Mouse (Mus musculus): ENCODE measurements around the gene Olfr247. TPM values are rescaled to one million over a fixed set of nuclear protein-coding genes. Genes with fewer than 3 reads are reported as not detected.

The Olfr247 gene
- not detected in 2 replicates for polyA plus RNA-seq (2012; rRNA removed)

GRCm38 (mm10) chr10:129976040-129976439, at the start of gene Olfr247:
Gene Olfr247 (minus strand): TSS chr10:129976140.

GRCm38 (mm10) chr10:130012321-130012720, 36.4 kb upstream of the Olfr247 start, which contains the start of gene Olfr820:
Gene Olfr820 (plus strand): TSS chr10:130012621.

GRCm38 (mm10) chr10:129984962-129985361, 9.0 kb upstream of the Olfr247 start, which contains the start of gene Gm10310:
Gene Gm10310 (minus strand): TSS chr10:129985062.

GRCm38 (mm10) chr10:129967166-129967565, 8.8 kb downstream of the Olfr247 start, which contains the start of gene Olfr819:
Gene Olfr819 (minus strand): TSS chr10:129967266.

GRCm38 (mm10) chr10:129949000-129949399, 26.9 kb downstream of the Olfr247 start, which contains the start of gene Olfr818:
Gene Olfr818 (minus strand): TSS chr10:129949100.

Other genes starting within 250 kb of the Olfr247 start
- gene Olfr805, start 246.8 kb downstream of the Olfr247 start, polyA plus RNA-seq (2012; rRNA removed), result not detected in 2 replicates
- gene Olfr806, start 234.2 kb downstream of the Olfr247 start, polyA plus RNA-seq (2012; rRNA removed), result not detected in 2 replicates
- not detected in 2 replicates for gene Olfr807, start 218.3 kb downstream of the Olfr247 start, polyA plus RNA-seq (2012; rRNA removed)
- not detected in 2 replicates for gene Olfr808, start 210.7 kb downstream of the Olfr247 start, polyA plus RNA-seq (2012; rRNA removed)
- not detected in 2 replicates for gene Olfr809, start 201.5 kb downstream of the Olfr247 start, polyA plus RNA-seq (2012; rRNA removed)
- not detected in 2 replicates for gene Olfr810, start 181.2 kb downstream of the Olfr247 start, polyA plus RNA-seq (2012; rRNA removed)
- not detected in 2 replicates for gene Olfr811, start 171.7 kb downstream of the Olfr247 start, polyA plus RNA-seq (2012; rRNA removed)
- not detected in 2 replicates for gene Olfr812, start 130.0 kb downstream of the Olfr247 start, polyA plus RNA-seq (2012; rRNA removed)
- gene Olfr813, start 120.8 kb downstream of the Olfr247 start, polyA plus RNA-seq (2012; rRNA removed), result not detected in 2 replicates
- gene Olfr814, start 96.3 kb downstream of the Olfr247 start, polyA plus RNA-seq (2012; rRNA removed), result not detected in 2 replicates
- gene Olfr815, start 70.3 kb downstream of the Olfr247 start, polyA plus RNA-seq (2012; rRNA removed), result not detected in 2 replicates
- not detected in 2 replicates for gene Olfr816, start 60.5 kb downstream of the Olfr247 start, polyA plus RNA-seq (2012; rRNA removed)
- not detected in 2 replicates for gene Olfr818, start 27.0 kb downstream of the Olfr247 start, polyA plus RNA-seq (2012; rRNA removed)
- not detected in 2 replicates for gene Olfr819, start 8.9 kb downstream of the Olfr247 start, polyA plus RNA-seq (2012; rRNA removed)
- not detected in 2 replicates for gene Gm10310, start 8.9 kb upstream of the Olfr247 start, polyA plus RNA-seq (2012; rRNA removed)
- gene Olfr820, start 36.5 kb upstream of the Olfr247 start, polyA plus RNA-seq (2012; rRNA removed), result not detected in 2 replicates
- gene Olfr821, start 54.2 kb upstream of the Olfr247 start, polyA plus RNA-seq (2012; rRNA removed), result not detected in 2 replicates
- not detected in 2 replicates for gene Olfr822, start 95.1 kb upstream of the Olfr247 start, polyA plus RNA-seq (2012; rRNA removed)
- gene Olfr823, start 139.2 kb upstream of the Olfr247 start, polyA plus RNA-seq (2012; rRNA removed), result not detected in 2 replicates
- gene Olfr824, start 153.9 kb upstream of the Olfr247 start, polyA plus RNA-seq (2012; rRNA removed), result not detected in 2 replicates
- gene Olfr825, start 190.6 kb upstream of the Olfr247 start, polyA plus RNA-seq (2012; rRNA removed), result not detected in 2 replicates
- not detected in 2 replicates for gene Olfr826, start 208.0 kb upstream of the Olfr247 start, polyA plus RNA-seq (2012; rRNA removed)
- gene Olfr827, start 238.3 kb upstream of the Olfr247 start, polyA plus RNA-seq (2012; rRNA removed), result not detected in 2 replicates